Mouse (Mus musculus): Measurements from ENCODE around the gene Nphp3.
A peak's percentile ranks its signal among the peaks of the same experiment; 100 is the strongest.

The Nphp3 gene

GRCm38 (mm10) chr9:104070241-104070640, 67.9 kb downstream of the Nphp3 start:
- no peak for DNase-seq

- DNase-seq: no peak
Observed at GRCm38 (mm10) chr9:104070863-104071604, 68.7 kb downstream of the Nphp3 start.

- no peak for DNase-seq
Observed at GRCm38 (mm10) chr9:104075808-104076207, 73.5 kb downstream of the Nphp3 start.

GRCm38 (mm10) chr9:104078780-104079179, 76.4 kb downstream of the Nphp3 start:
- DNase-seq: no peak

GRCm38 (mm10) chr9:104079379-104079778, 77.0 kb downstream of the Nphp3 start:
- peak; percentile 38 for DNase-seq

GRCm38 (mm10) chr9:104080038-104080437, 77.7 kb downstream of the Nphp3 start:
- no peak for DNase-seq

- no peak for DNase-seq
Observed at GRCm38 (mm10) chr9:104085730-104086429, 83.5 kb downstream of the Nphp3 start.

- peak; percentile 17 for DNase-seq
Observed at GRCm38 (mm10) chr9:104088555-104088954, 86.2 kb downstream of the Nphp3 start.

- DNase-seq: no peak
Observed at GRCm38 (mm10) chr9:104092945-104093344, 90.6 kb downstream of the Nphp3 start.

All from right cerebral cortex, postnatal 4 days (tissue).